Mouse (Mus musculus) left cerebral cortex, adult 2 months (tissue): ENCODE measurements at regions not wholly inside any gene's neighbourhood (a gene's known extent, or its start where the extent isn't known, plus 50 kb on each side); places are given as distances from the start of the nearest gene placed in this dataset.

Experiments
- DNase-seq, 2 experiments: peaks; one replicate each; pipeline ENCODE4 v3.0.0; 2021 to 2022; ENCODE audit warnings: low spot score in 2 of 2, mixed read lengths in 1 of 2; ENCODE audit errors: extremely low spot score in 1 of 2
- H3K27ac ChIP-seq: fragments of 200-600 bp; 2 replicates; pipeline ENCODE4 v1.8.1; 2022
- H3K4me3 ChIP-seq: fragments of 200-600 bp; 2 replicates; pipeline ENCODE4 v1.8.1; 2022
- CTCF ChIP-seq: fragments of 200-600 bp; IDR thresholded peaks from 2 replicates; pipeline ENCODE4 v1.8.1; 2022; ENCODE audit warnings: antibody characterized with exemption, mild to moderate bottlenecking, moderate library complexity
- intact Hi-C: fragments of 180-260 bp; cut with DNase I; formaldehyde crosslinking; loops from one replicate; pipeline ENCODE4 v1.15.1; 2025

- H3K4me3 ChIP-seq: no peak overlapping the region
- TF ChIP-seq CTCF: no peak
- intact Hi-C loops: no loop called here
- H3K27ac ChIP-seq: no peak overlapping the region
- no peak for DNase-seq
These were observed 135.3 kb downstream of the Cd83 start for GRCm38 (mm10) chr13:43919781-43920420.

- intact Hi-C loops: no loop called here
- Histone ChIP-seq H3K27ac (no peak overlapping the region), H3K4me3 (no peak overlapping the region)
- TF ChIP-seq CTCF: no peak
- DNase-seq: no peak
These were observed 145.8 kb downstream of the Cd83 start for GRCm38 (mm10) chr13:43930081-43930981.

GRCm38 (mm10) chr13:43932946-43933345, 148.4 kb downstream of the Cd83 start:
- intact Hi-C loops: no loop called here
- DNase-seq: no peak
- no peak for TF ChIP-seq CTCF
- Histone ChIP-seq H3K4me3 (no peak overlapping the region), H3K27ac (no peak overlapping the region)

- no peak overlapping the region for H3K27ac ChIP-seq
- no peak for TF ChIP-seq CTCF
- intact Hi-C loops: loop anchor here (5.0 kb wide), 1 partner anchor 137 kb away; no protein-coding TSS in a partner anchor
- H3K4me3 ChIP-seq: no peak overlapping the region
- DNase-seq: no peak
These were observed 150.7 kb downstream of the Cd83 start for GRCm38 (mm10) chr13:43935284-43935683.

GRCm38 (mm10) chr13:43936504-43936903, 151.9 kb downstream of the Cd83 start:
- no peak for TF ChIP-seq CTCF
- intact Hi-C loops: loop anchor here (5.0 kb wide), 1 partner anchor 136 kb away; no protein-coding TSS in a partner anchor

GRCm38 (mm10) chr13:43938611-43939010, 154.0 kb downstream of the Cd83 start:
- intact Hi-C loops: loop anchor here (5.0 kb wide), 1 partner anchor 134 kb away; no protein-coding TSS in a partner anchor
- TF ChIP-seq CTCF: no peak
- no peak overlapping the region for H3K27ac ChIP-seq
- no peak overlapping the region for H3K4me3 ChIP-seq
- DNase-seq: no peak

More at GRCm38 (mm10) chr13:43936504-43936903, 151.9 kb downstream of the Cd83 start:
- no peak for DNase-seq
- Histone ChIP-seq H3K4me3 (no peak overlapping the region), H3K27ac (no peak overlapping the region)

GRCm38 (mm10) chr13:43939375-43939774, 154.8 kb downstream of the Cd83 start:
- DNase-seq: no peak
- Histone ChIP-seq H3K27ac (no peak overlapping the region), H3K4me3 (no peak overlapping the region)
- intact Hi-C loops: loop anchor here (5.0 kb wide), 1 partner anchor 133 kb away; no protein-coding TSS in a partner anchor
- TF ChIP-seq CTCF: no peak

GRCm38 (mm10) chr13:43941731-43942130, 157.2 kb downstream of the Cd83 start:
- Histone ChIP-seq H3K27ac (no peak overlapping the region), H3K4me3 (no peak overlapping the region)
- DNase-seq: no peak
- TF ChIP-seq CTCF: no peak
- intact Hi-C loops: no loop called here

GRCm38 (mm10) chr13:43948606-43949005, 164.0 kb downstream of the Cd83 start:
- no peak for TF ChIP-seq CTCF
- H3K27ac ChIP-seq: no peak overlapping the region

GRCm38 (mm10) chr13:43949740-43950643, 165.4 kb downstream of the Cd83 start:
- Histone ChIP-seq H3K4me3 (no peak overlapping the region), H3K27ac (no peak overlapping the region)
- DNase-seq: no peak
- intact Hi-C loops: no loop called here
- TF ChIP-seq CTCF: no peak

More at GRCm38 (mm10) chr13:43948606-43949005, 164.0 kb downstream of the Cd83 start:
- intact Hi-C loops: no loop called here
- no peak overlapping the region for H3K4me3 ChIP-seq
- no peak for DNase-seq

- intact Hi-C loops: no loop called here
- no peak overlapping the region for H3K27ac ChIP-seq
- no peak overlapping the region for H3K4me3 ChIP-seq
- no peak for TF ChIP-seq CTCF
- no peak for DNase-seq
These were observed 167.9 kb downstream of the Cd83 start for GRCm38 (mm10) chr13:43952491-43952890.
